Mouse (Mus musculus): Measurements from ENCODE around the gene Ofd1.

The Ofd1 gene

DNA sequence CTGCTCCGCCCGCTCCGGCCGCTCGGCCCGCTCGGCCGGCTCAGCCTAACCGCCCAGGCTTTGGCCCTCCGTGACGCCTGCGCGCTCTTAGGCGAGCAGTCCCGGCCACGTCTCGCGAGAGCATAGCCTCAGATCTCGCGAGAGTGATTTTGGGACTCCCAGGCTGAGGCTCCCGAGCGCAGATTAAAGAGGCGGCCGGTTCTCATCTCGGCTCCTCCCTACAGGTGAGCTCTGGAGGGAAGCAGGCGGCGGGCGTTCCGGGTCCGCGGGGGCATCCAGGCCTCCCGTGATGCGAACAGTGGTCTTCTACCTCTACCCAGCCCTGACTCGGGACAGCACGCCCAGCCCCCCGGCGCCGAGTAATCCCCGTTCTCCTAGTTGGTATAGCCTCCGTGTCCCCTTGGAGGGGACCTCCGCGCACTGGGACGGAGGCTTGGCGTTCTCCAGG is at the start of gene Ofd1:
TSS of gene Ofd1 (minus strand) at position 89 of the 448 bp plus-strand sequence.
- in situ Hi-C loops (cut with MboI, MseI) = no loop called here

DNA sequence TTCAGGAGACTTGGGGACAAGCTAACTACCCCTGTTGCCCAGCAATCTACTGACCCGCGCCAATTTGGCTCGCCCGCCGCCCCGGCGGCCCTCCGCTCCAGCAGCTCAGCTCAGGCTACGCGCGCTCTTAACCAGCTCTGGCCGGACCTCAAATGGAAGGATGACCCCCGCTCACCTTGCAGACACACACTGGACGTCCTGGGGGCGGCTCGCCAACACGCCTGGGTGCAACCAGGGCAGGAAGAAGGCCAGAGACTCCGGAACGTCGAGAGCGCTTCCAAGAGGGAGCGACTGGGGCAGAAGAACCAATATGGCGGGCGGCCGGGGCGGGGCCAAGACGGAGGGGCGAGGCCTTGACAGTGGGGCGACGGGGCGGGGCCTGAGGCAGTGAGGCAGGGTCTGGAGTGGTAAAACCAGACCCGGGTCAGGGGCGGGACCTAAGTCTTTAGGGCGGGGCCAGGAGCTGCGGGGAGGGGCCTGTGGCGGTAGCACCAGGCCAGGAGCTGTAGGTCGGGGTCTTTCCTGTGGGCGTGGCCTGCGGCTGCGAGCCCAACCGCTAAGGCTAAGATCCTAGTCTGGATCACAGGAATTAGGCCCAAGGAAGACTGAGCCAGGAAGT is 39.0 kb upstream of the Ofd1 start, which contains the start of gene Rab9:
TSS of gene Rab9 (minus strand) at position 503 of the 619 bp plus-strand sequence.
- in situ Hi-C loops (cut with MboI, MseI) = no loop called here

DNA sequence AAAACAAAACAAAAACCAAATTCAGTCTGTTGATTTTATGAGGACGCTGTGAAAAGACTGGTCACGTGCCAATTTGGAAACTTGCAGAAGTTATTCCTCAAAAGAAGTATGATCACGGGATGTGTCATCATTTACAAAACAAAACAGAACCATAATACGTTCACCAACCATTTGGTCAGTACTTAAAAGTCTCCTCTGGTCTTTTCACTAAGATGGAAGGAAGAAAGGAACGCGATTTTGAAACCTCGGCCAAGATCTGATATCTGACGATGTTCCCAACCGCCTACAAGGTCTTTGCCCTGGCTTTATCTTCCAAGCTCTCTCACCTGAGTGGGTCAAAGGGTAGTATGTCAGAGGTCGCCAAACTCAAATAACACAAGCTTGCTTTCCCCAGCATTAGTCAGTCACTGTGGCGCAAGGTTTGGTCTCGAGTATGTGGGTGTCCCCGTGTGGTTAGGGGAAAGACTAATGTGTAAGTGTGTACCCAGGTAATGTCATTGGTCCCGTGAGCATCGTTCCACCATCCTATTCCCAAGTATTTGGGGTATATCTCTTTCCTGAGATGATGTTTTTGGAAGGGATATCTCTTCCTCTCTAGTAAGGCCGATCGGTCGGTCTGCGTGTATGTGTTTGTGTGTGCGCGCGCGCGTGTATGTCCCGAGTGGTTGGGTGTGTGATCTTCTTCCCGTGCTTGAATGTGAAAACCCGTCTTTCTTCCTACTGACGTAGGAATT is 38.3 kb upstream of the Ofd1 start:
- in situ Hi-C loops (cut with MboI, MseI) = no loop called here

- in situ Hi-C loops (cut with MboI, MseI) = no loop called here
Measured at GRCm38 (mm10) chrX:166477393-166477792, 36.9 kb upstream of the Ofd1 start.

DNA sequence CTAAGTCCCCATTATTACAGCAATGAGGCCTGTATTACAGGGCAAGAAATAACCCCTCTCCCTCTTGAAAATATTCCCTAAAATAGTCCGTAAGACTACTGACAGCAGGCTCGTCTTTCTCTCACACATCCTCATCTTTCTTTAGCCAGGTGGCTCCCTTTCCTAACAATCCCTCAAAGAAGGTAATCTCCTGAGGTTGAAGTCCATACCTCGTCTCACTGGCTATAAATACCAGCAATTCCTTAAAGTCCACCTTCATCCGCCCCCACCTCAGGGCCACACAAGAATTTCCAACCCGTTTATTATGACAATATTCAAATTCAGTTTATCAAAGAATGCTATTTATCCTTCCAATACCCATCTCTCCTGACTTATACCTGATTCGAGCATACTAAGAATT is 32.1 kb upstream of the Ofd1 start:
- in situ Hi-C loops (cut with MboI, MseI) = no loop called here

DNA sequence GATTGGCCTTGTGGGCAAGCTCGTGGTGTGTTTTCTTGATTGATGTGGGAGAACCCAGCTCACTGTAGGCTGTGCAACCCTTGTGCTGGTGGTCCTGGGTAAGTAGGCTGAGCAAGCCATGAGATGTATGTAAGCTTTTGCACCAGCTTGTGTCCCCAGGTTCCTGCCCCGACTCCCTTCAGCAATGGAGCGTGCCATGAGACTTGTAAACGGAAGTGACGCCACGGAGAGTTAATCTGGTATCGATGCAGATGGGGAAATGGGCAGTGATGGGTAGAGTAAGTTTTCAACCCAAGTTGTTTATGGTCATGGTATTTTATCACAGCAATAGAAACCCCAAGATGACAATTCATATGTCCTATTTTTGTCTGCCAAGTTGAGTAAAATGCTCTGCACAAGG is 27.8 kb upstream of the Ofd1 start:
- in situ Hi-C loops (cut with MboI, MseI) = no loop called here

DNA sequence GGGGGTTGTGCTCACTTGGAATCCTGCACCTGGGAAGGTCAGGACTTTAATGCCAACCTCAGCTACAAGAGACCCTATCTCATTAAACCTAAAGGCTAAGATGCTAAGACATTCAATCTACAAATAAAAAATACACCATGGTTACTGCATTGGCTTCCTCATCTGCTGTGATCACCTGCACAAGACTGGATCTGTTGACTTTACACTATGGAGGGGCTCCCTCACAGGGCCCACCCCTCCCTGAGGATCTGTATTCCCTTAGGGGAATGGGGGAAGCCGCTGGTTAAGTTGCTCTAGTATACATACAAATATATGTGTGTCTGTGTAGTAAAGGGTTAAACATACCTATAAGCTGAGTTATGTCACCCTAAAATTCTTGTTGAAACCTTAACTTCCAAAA is 15.0 kb upstream of the Ofd1 start:
- in situ Hi-C loops (cut with MboI, MseI) = no loop called here

- in situ Hi-C loops (cut with MboI, MseI) = no loop called here
Measured at GRCm38 (mm10) chrX:166454331-166454730, 13.8 kb upstream of the Ofd1 start.

DNA sequence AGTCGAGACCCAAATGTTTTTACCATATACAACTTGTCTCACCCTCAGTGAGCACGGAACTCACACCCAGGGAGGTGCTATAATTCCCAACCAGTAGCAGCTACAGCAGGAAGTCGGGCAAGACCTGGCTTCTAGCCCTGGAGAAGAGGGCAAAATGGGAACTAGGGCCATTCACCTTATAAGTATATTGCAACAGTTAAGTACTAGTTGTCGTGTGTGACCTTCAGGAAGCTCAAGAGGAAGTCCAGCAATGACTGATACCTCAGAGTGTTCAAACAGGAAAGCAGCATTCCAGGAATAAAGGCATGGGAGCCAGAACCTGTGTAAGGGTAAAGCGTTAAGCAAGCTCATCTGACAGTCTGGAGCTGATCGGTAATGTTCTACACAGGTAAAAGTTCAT is 13.0 kb upstream of the Ofd1 start:
- in situ Hi-C loops (cut with MboI, MseI) = no loop called here

- in situ Hi-C loops (cut with MboI, MseI) = no loop called here
Measured at GRCm38 (mm10) chrX:166444552-166444951, 4.0 kb upstream of the Ofd1 start.

DNA sequence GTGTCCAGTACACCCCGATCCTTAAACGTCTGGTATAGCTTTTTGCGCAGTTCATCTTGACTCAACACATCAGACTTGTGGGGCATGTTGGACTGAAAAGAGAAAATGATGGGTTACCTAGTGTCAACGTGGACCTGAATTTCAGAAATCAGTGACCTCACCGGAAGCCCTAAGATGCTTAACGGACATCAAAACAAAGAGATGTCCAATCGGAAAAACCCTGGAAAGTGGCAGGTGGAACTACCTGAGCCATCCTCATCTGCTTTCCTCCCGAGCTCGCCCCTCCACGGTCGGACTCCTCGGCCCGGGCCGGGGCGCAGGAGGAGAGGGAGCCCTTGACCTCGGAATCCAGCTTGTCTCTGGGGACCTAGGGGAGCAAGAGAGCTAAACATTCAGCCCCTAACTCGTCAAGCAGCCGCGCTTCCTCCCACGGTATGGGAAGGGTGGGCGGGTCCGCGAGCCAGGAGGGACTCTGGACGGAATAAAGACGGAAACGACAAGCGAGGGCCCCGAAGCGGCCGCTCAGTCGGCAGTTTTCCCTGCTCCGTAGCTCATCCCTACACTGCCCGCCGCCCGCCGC is 378 bp downstream of the Ofd1 start, which contains the start of gene Trappc2:
TSS of gene Trappc2 (plus strand) at position 539 of the 580 bp plus-strand sequence.
- in situ Hi-C loops (cut with MboI, MseI) = no loop called here

- in situ Hi-C loops (cut with MboI, MseI) = loop anchor here (10.0 kb wide), 1 partner anchor 1460 kb away; no protein-coding TSS in a partner anchor
Measured at GRCm38 (mm10) chrX:166434812-166435211, 5.7 kb downstream of the Ofd1 start.

DNA sequence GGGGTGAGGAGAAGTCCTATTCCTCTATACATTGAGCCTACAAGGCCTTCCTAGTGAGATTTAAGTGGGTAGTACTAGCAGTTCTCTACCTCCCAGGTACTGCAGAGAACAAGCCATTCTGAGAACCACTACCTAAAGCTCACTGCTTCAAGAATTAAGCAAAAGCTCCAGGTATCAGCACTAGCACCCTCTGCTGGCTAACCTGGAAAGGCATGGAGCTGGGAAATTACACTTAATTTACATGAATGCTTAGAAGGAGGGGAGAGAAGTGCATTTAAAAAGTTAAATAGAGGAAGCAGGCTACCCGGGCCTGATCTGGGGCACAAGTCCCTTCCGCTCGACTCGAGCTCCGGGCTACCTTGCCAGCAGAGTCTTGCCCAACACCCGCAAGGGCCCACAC is 24.3 kb downstream of the Ofd1 start:
- in situ Hi-C loops (cut with MboI, MseI) = loop anchor here (10.0 kb wide), 1 partner anchor 1101 kb away; no protein-coding TSS in a partner anchor

DNA sequence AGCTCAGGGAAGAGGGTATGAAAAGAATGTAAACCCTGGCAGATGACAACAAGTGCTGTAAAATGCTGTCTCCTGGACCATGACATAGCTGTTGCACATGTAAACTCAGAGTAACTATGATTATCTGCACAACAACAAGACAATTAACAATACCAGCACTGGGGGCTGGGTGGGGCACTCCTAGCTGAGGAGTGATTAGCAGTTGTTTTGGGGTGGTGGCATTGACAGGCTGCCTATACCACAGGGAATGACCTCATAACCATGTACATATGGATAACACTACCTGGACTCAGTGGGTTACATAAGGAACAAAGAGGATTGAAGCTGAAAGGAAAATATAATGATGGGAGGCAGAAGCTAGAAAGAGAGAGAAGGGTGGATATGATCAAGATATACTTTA is 32.6 kb downstream of the Ofd1 start:
- in situ Hi-C loops (cut with MboI, MseI) = no loop called here

- in situ Hi-C loops (cut with MboI, MseI) = no loop called here
Measured at GRCm38 (mm10) chrX:166393753-166394152, 46.8 kb downstream of the Ofd1 start.

DNA sequence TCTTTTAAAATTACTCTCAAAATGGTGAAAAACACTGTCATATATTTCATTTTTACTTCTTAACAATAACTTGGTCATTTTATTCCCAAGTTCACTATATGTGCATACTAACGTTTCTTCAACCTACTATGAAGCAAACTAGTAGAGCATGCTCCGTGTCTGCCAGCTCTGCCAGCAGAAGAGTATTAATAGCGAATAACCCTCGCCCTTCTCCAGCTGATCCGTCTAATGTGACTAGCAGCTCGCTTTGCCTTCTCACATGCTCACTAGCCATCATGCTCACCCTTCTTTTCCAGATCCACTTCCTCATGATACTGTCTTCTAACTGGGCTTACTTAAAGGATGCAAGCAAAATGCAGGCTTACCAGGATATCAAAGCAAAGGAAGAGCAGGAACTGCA is 53.8 kb downstream of the Ofd1 start:
- in situ Hi-C loops (cut with MboI, MseI) = no loop called here

- in situ Hi-C loops (cut with MboI, MseI) = no loop called here
Measured at GRCm38 (mm10) chrX:166384935-166385334, 55.6 kb downstream of the Ofd1 start.

DNA sequence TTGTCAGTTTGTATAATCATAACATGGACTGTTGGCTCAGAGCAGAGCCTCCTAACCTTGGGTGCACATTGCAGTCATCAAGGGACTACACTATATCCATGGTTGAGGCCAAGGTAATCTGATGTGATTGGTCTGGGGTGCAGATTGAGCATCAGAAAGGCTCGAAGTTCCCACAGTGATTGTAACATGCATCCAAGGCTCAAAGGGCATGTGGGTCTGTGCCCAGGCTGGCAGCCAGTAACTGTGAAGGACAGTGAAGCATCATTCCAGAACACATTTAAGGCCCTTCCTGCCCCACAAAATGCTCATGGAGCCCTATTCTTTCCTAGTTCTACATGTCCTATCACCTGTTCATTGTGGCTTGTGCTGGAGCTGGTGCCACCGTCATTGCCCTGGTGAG is 56.9 kb downstream of the Ofd1 start:
- in situ Hi-C loops (cut with MboI, MseI) = no loop called here

GRCm38 (mm10) chrX:166378652-166379051 is 61.9 kb downstream of the Ofd1 start:
- in situ Hi-C loops (cut with MboI, MseI) = no loop called here

- in situ Hi-C loops (cut with MboI, MseI) = no loop called here
Measured at GRCm38 (mm10) chrX:166376681-166377328, 63.7 kb downstream of the Ofd1 start.

DNA sequence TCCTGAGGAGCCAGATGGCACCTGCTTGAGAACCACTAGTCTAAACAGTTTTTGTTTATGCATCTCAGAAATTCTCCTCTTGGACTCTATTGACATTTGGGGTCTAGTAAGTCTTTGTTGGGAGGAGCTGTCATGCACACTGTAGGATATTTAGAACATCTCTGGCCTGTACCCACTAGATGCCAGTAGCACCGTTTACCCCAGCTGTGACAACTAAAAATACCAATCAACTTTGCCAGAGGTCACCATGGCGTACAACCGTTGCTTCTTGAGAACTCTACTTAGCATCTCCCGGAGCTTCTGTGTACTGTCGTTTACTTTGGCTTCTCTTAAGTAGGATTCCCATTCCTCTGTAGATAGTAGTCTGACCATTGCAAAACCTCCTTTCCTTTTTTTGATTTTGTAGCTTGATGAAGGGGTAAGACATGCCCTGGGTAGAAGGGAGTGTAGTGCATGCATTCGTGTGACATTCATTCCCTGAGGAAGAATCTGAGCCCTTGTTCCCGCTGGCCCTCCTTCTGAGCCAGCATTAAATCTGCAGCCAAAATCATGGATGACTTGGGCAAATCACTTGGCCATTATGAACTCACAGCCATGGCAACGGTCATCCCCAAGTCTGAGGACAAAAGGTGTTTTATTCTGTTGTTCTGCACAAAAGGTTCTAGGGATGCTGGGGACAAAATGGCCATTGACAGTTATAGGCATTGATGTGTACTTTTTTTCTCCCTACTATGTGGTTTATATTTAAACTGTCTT is 74.9 kb downstream of the Ofd1 start:
- in situ Hi-C loops (cut with MboI, MseI) = no loop called here

Measured in regulatory T cell (primary cell).